Mouse (Mus musculus): ENCODE measurements around the gene Xrcc6. TPM values are rescaled to one million over a fixed set of nuclear protein-coding genes. Genes with fewer than 3 reads are reported as not detected.
A peak's percentile ranks its signal among the peaks of the same experiment; 100 is the strongest.

Xrcc6 gene
- polyA plus RNA-seq, 1 experiment from 2014 or later, result 57.7 TPM

GRCm38 (mm10) chr15:81982173-81982572, 5.5 kb upstream of the Xrcc6 start:
- ATAC-seq (ENCODE audit: insufficient number of reproducible peaks, insufficient read depth, low FRiP score, low read depth), result no peak
- no peaks in the 10 kb centered on the region for H3K27me3 ChIP-seq (ENCODE audit: control insufficient read depth, insufficient read depth, low read length)
- no peak overlapping the region for H3K27ac ChIP-seq (replicated peaks in 1 of 2; ENCODE audit: control insufficient read depth in 1 of 2, insufficient read depth in 1 of 2, low read depth in 2 of 2, low read length in 2 of 2)
- no peak overlapping the region for H3K4me3 ChIP-seq (ENCODE audit: control insufficient read depth in 1 of 2, insufficient read depth in 1 of 2, low read depth in 1 of 2, low read length in 2 of 2)
- no peak overlapping the region for H3K9ac ChIP-seq (ENCODE audit: low read length)
- H3K36me3 ChIP-seq (ENCODE audit: control insufficient read depth, insufficient read depth, low read length), result no peaks in the 10 kb centered on the region
- H3K4me2 ChIP-seq (ENCODE audit: low read length), result no peak overlapping the region
- no peaks in the 10 kb centered on the region for H3K9me3 ChIP-seq (ENCODE audit: control insufficient read depth, low read length)
- WGBS, result 50% methylated on average over 1 of the region's 1 CpGs
- no peaks in the 10 kb centered on the region for H3K4me1 ChIP-seq (ENCODE audit: control insufficient read depth in 2 of 2, insufficient read depth in 2 of 2, low read length in 2 of 2)

GRCm38 (mm10) chr15:81985267-81986161, 2.1 kb upstream of the Xrcc6 start:
- H3K4me2 ChIP-seq (ENCODE audit: low read length), result no peak overlapping the region
- H3K9me3 ChIP-seq (ENCODE audit: control insufficient read depth, low read length), result no peaks in the 10 kb centered on the region
- no peak overlapping the region for H3K9ac ChIP-seq (ENCODE audit: low read length)
- no peak overlapping the region for H3K27ac ChIP-seq (replicated peaks in 1 of 2; ENCODE audit: control insufficient read depth in 1 of 2, insufficient read depth in 1 of 2, low read depth in 2 of 2, low read length in 2 of 2)
- peaks cover 4 to 12% of the 10 kb centered on the region in 2 experiments for H3K4me1 ChIP-seq (ENCODE audit: control insufficient read depth in 2 of 2, insufficient read depth in 2 of 2, low read length in 2 of 2)
- H3K27me3 ChIP-seq (ENCODE audit: control insufficient read depth, insufficient read depth, low read length), result no peaks in the 10 kb centered on the region
- no peaks in the 10 kb centered on the region for H3K36me3 ChIP-seq (ENCODE audit: control insufficient read depth, insufficient read depth, low read length)
- ATAC-seq (ENCODE audit: insufficient number of reproducible peaks, insufficient read depth, low FRiP score, low read depth), result no peak
- WGBS, result 78% methylated on average over 2 of the region's 2 CpGs
- H3K4me3 ChIP-seq (ENCODE audit: control insufficient read depth in 1 of 2, insufficient read depth in 1 of 2, low read depth in 1 of 2, low read length in 2 of 2), result no peak overlapping the region

- Histone ChIP-seq H3K4me3 (ENCODE audit: control insufficient read depth in 1 of 2, insufficient read depth in 1 of 2, low read depth in 1 of 2, low read length in 2 of 2) (no peak overlapping the region), H3K36me3 (ENCODE audit: control insufficient read depth, insufficient read depth, low read length) (peaks cover 19% of the 10 kb centered on the region), H3K27ac (replicated peaks in 1 of 2; ENCODE audit: control insufficient read depth in 1 of 2, insufficient read depth in 1 of 2, low read depth in 2 of 2, low read length in 2 of 2) (no peak overlapping the region), H3K4me1 (ENCODE audit: control insufficient read depth in 2 of 2, insufficient read depth in 2 of 2, low read length in 2 of 2) (peaks cover 10 to 15% of the 10 kb centered on the region in 2 experiments), H3K9ac (ENCODE audit: low read length) (peak overlapping the region; percentile 51; the same call in 1 of the 2 replicates), H3K4me2 (ENCODE audit: low read length) (no peak overlapping the region), H3K9me3 (ENCODE audit: control insufficient read depth, low read length) (no peaks in the 10 kb centered on the region), H3K27me3 (ENCODE audit: control insufficient read depth, insufficient read depth, low read length) (no peaks in the 10 kb centered on the region)
- 0 out of 2 replicates have a peak, but pooled peaks have one; percentile 45 for ATAC-seq (ENCODE audit: insufficient number of reproducible peaks, insufficient read depth, low FRiP score, low read depth)
- WGBS, result 31% methylated on average over 11 of the region's 11 CpGs
Observed at GRCm38 (mm10) chr15:81989371-81990062, 1.9 kb downstream of the Xrcc6 start.

GRCm38 (mm10) chr15:81990549-81990948, 2.9 kb downstream of the Xrcc6 start:
- 14% methylated on average over 7 of the region's 7 CpGs for WGBS
- H3K4me2 ChIP-seq (ENCODE audit: low read length), result no peak overlapping the region
- no peaks in the 10 kb centered on the region for H3K9me3 ChIP-seq (ENCODE audit: control insufficient read depth, low read length)
- no peak overlapping the region for H3K4me3 ChIP-seq (ENCODE audit: control insufficient read depth in 1 of 2, insufficient read depth in 1 of 2, low read depth in 1 of 2, low read length in 2 of 2)
- ATAC-seq (ENCODE audit: insufficient number of reproducible peaks, insufficient read depth, low FRiP score, low read depth), result no peak
- H3K36me3 ChIP-seq (ENCODE audit: control insufficient read depth, insufficient read depth, low read length), result peaks cover 30% of the 10 kb centered on the region
- no peak overlapping the region for H3K9ac ChIP-seq (ENCODE audit: low read length)
- no peaks in the 10 kb centered on the region for H3K27me3 ChIP-seq (ENCODE audit: control insufficient read depth, insufficient read depth, low read length)
- H3K27ac ChIP-seq (replicated peaks in 1 of 2; ENCODE audit: control insufficient read depth in 1 of 2, insufficient read depth in 1 of 2, low read depth in 2 of 2, low read length in 2 of 2), result no peak overlapping the region; a peak in 1 of 4 replicates
- H3K4me1 ChIP-seq (ENCODE audit: control insufficient read depth in 2 of 2, insufficient read depth in 2 of 2, low read length in 2 of 2), result peaks cover 10 to 15% of the 10 kb centered on the region in 2 experiments

GRCm38 (mm10) chr15:81993992-81994391, 6.4 kb downstream of the Xrcc6 start:
- H3K4me2 ChIP-seq (ENCODE audit: low read length), result no peak overlapping the region
- WGBS, result 65% methylated on average over 6 of the region's 6 CpGs

GRCm38 (mm10) chr15:82004257-82004656, 16.6 kb downstream of the Xrcc6 start:
- no peak overlapping the region for H3K27ac ChIP-seq (replicated peaks in 1 of 2; ENCODE audit: control insufficient read depth in 1 of 2, insufficient read depth in 1 of 2, low read depth in 2 of 2, low read length in 2 of 2)
- H3K27me3 ChIP-seq (ENCODE audit: control insufficient read depth, insufficient read depth, low read length), result no peaks in the 10 kb centered on the region
- WGBS, result 90% methylated on average over 8 of the region's 8 CpGs
- no peak overlapping the region for H3K9ac ChIP-seq (ENCODE audit: low read length)
- no peak for ATAC-seq (ENCODE audit: insufficient number of reproducible peaks, insufficient read depth, low FRiP score, low read depth)
- H3K4me3 ChIP-seq (ENCODE audit: control insufficient read depth in 1 of 2, insufficient read depth in 1 of 2, low read depth in 1 of 2, low read length in 2 of 2), result no peak overlapping the region
- H3K9me3 ChIP-seq (ENCODE audit: control insufficient read depth, low read length), result no peaks in the 10 kb centered on the region
- peaks cover 21% of the 10 kb centered on the region for H3K36me3 ChIP-seq (ENCODE audit: control insufficient read depth, insufficient read depth, low read length)
- H3K4me2 ChIP-seq (ENCODE audit: low read length), result no peak overlapping the region
- H3K4me1 ChIP-seq (ENCODE audit: control insufficient read depth in 2 of 2, insufficient read depth in 2 of 2, low read length in 2 of 2), result no peaks in the 10 kb centered on the region

More at GRCm38 (mm10) chr15:81993992-81994391, 6.4 kb downstream of the Xrcc6 start:
- Histone ChIP-seq H3K27me3 (ENCODE audit: control insufficient read depth, insufficient read depth, low read length) (no peaks in the 10 kb centered on the region), H3K36me3 (ENCODE audit: control insufficient read depth, insufficient read depth, low read length) (peaks cover 59% of the 10 kb centered on the region), H3K9me3 (ENCODE audit: control insufficient read depth, low read length) (no peaks in the 10 kb centered on the region), H3K27ac (replicated peaks in 1 of 2; ENCODE audit: control insufficient read depth in 1 of 2, insufficient read depth in 1 of 2, low read depth in 2 of 2, low read length in 2 of 2) (no peak overlapping the region), H3K4me1 (ENCODE audit: control insufficient read depth in 2 of 2, insufficient read depth in 2 of 2, low read length in 2 of 2) (peaks cover 10 to 15% of the 10 kb centered on the region in 2 experiments), H3K9ac (ENCODE audit: low read length) (no peak overlapping the region), H3K4me3 (ENCODE audit: control insufficient read depth in 1 of 2, insufficient read depth in 1 of 2, low read depth in 1 of 2, low read length in 2 of 2) (no peak overlapping the region)
- no peak for ATAC-seq (ENCODE audit: insufficient number of reproducible peaks, insufficient read depth, low FRiP score, low read depth)

GRCm38 (mm10) chr15:82011947-82012346, 24.3 kb downstream of the Xrcc6 start:
- WGBS, result 70% methylated on average over 6 of the region's 6 CpGs

More at GRCm38 (mm10) chr15:82011947-82012346, 24.3 kb downstream of the Xrcc6 start:
- no peak overlapping the region for H3K9ac ChIP-seq (ENCODE audit: low read length)
- H3K4me2 ChIP-seq (ENCODE audit: low read length), result no peak overlapping the region
- H3K4me1 ChIP-seq (ENCODE audit: control insufficient read depth in 2 of 2, insufficient read depth in 2 of 2, low read length in 2 of 2), result peaks cover 2 to 12% of the 10 kb centered on the region in 2 experiments; a peak in 3 of 4 replicates
- no peaks in the 10 kb centered on the region for H3K27me3 ChIP-seq (ENCODE audit: control insufficient read depth, insufficient read depth, low read length)
- H3K36me3 ChIP-seq (ENCODE audit: control insufficient read depth, insufficient read depth, low read length), result no peaks in the 10 kb centered on the region
- no peak overlapping the region for H3K4me3 ChIP-seq (ENCODE audit: control insufficient read depth in 1 of 2, insufficient read depth in 1 of 2, low read depth in 1 of 2, low read length in 2 of 2)
- ATAC-seq (ENCODE audit: insufficient number of reproducible peaks, insufficient read depth, low FRiP score, low read depth), result no peak
- no peaks in the 10 kb centered on the region for H3K9me3 ChIP-seq (ENCODE audit: control insufficient read depth, low read length)
- no peak overlapping the region for H3K27ac ChIP-seq (replicated peaks in 1 of 2; ENCODE audit: control insufficient read depth in 1 of 2, insufficient read depth in 1 of 2, low read depth in 2 of 2, low read length in 2 of 2)
